Mouse (Mus musculus) spleen, postnatal 4 days (tissue): Measurements from ENCODE around the gene Pdzd8.

Experiments
- DNase-seq, 2 experiments: peaks; one replicate each; pipeline ENCODE4 v3.0.0; 2022; ENCODE audit warnings: low spot score in 2 of 2

Pdzd8 gene

DNA sequence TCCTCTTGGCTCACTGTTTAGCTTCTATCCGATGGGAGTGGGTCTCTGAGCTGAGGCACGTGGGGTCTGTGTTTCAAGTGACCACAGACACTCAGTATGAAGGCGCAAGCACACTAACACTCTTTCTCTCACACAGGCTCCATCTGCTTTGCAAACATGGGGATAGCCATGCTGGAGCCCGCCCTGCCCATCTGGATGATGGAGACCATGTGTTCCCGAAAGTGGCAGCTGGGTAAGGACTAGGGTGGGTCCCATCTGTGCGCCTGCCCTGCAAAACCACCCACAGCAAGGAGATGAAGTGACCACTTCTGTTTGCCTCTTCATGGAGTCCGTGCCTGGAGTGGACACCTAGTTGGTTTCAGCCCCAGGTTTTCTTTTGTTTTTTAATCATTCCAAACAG lies 69.2 kb downstream of the Pdzd8 start:
- no peak for DNase-seq

GRCm38 (mm10) chr19:59273190-59273589 lies 72.4 kb downstream of the Pdzd8 start:
- no peak for DNase-seq

GRCm38 (mm10) chr19:59267417-59267963 lies 78.1 kb downstream of the Pdzd8 start:
- no peak for DNase-seq

DNA sequence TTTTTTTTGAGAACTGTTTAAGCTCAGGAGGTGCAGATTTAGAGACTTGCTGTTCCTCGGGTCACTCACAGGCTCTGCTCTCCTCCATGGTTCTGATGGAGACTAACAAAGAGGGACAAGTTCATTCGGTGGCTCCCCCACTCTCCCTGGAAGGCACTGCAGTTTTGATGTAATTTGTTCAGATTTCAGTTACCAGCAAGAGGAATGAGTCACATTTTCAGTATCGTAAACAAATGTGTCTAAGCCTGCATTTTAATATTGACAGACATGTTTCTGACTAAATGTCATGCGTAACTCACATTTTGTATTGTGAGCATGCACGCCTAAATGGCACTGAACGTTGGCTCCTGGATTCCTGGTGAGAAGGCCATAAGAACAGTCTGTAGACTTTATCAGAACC lies 79.7 kb downstream of the Pdzd8 start:
- DNase-seq, result no peak

DNA sequence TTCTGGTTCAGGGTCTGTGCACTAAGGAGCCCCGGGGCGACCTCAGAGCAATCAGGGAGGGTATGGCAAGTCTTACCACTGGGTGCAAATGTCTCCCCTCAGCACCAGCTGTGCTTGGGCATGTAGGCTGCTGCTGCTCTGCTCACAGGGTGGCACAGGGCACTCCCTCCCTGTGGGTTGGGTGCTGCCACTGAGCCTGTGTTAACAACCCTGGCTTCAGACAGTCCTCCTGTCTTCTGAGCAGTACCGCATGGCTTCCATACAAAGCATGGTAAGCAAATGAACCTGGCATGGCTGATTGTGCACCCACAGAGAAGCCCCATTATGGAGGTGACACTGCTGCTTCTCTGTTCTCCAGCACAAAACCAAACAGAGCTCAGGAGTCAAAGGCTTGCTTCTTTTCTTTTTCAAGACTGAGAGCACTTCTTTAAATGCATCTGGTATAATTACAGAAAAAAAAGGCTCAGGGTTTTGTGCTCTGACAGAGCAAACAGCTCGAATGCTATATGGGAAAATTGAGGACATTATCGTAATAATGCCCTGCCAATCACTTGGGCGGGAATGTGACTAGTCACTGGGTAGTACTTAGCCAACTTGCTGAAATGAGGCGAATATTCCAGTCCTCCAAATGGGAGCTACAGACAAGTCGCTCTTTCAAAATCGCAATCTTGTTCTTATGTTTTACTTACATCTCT lies 80.6 kb downstream of the Pdzd8 start:
- DNase-seq, result no peak

DNA sequence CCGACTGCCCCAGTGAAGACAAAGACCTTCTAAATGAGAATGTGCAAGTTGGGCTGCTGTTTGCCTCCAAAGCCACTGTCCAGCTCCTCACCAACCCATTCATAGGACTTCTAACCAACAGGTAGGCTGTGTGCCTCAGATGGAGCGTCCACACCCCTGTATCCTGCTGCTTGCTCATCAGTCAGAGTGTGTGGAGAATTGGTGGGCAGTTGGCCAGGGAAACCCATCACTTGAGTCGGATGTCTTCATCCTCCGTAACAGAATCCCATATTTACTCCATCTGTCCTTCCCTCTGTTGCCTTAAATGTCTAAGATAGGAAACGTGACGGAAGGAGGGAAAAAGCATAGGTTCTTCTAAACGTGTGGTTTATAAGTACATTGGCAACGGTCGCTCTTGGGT lies 82.4 kb downstream of the Pdzd8 start:
- DNase-seq, result no peak

DNA sequence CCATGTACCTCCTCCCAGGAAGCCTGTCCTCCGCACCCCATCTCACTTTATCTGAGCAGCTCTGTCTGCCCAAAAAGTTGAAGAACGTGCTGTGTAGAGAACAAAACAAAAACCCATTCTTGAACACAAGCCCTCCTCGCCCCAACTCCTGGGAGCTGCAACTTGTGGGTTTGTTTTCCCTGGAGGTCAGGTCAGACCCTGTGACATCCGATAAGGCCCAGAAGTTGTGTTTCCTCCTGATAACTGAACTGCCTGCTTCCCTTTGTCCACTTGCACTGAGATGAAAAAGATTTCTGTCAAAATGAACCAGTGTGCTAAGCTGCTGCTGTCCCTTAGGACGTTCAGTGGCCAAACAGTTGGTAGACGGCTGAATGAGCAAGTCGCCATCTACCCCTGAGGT lies 84.0 kb downstream of the Pdzd8 start:
- no peak for DNase-seq

DNA sequence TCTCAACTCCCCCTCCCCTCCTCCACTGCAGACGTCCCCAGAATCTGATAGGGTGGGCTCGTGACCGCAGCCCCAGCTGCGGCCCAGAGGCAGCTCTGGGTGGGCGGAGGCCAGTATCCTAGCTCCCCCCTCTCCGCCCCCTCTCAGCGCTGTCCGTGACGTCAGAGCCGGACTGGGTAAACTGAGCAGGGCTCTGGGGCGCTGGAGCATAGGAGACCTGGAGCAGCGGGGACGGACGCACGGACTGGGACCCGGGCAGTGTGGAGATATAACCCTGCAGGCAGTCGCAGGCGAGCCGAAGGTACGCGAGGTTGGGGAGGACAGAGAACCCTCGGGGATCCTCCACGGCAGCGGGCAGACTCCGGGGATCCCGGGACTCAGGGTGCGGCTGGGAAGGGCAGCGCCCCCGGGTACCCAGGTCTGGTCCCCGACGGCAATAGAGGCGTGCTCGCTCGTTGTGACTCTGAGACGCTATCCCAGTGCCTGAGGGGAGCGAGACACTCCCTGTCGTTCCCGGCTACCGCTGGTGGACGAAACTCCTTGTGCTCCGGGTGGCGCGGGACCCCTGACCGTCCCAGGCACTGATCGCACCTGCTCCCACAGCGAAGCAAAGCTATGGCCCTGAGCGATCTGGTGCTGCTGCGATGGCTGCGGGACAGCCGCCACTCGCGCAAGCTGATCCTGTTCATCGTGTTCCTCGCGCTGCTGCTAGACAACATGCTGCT lies 84.7 kb downstream of the Pdzd8 start, which contains the start of gene Slc18a2:
Slc18a2 (plus strand) TSS at position 179 of the 725 bp plus-strand sequence.
- peak in 1 of 2 experiments; percentile 66 for DNase-seq

GRCm38 (mm10) chr19:59259633-59260032 lies 85.9 kb downstream of the Pdzd8 start:
- DNase-seq, result no peak

DNA sequence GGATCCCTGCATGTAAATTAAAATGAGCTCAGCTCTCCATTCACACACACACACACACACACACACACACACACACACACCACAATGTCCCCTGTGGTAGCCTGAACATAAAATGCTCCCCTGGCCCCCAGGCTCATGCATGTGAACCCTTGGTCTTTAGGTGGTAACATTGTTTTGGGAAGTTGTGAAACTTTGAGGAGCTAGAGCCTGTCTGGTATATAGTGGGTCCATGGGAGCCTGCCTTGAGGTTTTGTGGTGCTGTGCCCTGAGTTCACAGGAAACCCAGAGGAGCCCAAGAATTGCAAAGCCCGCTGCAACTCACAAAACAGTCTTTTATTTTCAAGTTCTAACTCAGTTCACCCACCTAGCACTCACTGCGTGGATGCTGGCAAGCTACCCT lies 92.9 kb downstream of the Pdzd8 start:
- no peak for DNase-seq

DNA sequence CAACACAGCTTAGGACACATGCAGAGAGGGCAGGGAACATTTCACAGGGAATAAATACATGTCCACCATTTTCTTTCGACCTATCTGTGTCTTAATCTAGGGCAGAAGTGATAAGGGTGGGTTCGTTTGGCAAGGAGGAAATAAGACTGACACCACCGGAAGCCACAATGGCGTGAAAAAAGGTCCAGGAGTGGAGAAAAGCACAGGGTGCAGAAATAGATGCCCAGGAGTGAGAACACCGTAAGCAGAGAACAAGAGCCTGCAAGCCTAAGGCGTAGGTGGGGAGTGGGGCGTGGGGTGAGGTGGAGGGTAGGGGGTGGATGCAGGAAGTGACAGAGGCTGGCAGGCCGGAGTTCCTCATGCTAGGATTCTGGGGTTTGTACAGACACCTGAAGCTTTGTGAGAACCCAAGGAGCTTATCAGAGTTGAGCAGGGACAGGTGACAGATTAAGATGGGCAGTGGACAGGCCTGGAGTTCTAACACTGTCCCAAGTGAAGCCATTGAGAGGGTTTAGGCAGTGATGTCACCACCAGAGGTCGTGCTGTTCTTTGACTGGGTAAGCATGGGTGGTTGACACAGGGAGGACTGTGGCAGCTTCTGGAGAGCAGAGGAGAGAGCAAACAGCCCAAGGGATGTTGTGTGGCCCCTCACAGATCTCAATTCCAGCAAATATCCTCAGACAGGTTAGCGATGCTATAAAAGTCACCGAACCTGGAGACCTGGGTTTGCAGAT lies 96.9 kb downstream of the Pdzd8 start:
- DNase-seq, result no peak

DNA sequence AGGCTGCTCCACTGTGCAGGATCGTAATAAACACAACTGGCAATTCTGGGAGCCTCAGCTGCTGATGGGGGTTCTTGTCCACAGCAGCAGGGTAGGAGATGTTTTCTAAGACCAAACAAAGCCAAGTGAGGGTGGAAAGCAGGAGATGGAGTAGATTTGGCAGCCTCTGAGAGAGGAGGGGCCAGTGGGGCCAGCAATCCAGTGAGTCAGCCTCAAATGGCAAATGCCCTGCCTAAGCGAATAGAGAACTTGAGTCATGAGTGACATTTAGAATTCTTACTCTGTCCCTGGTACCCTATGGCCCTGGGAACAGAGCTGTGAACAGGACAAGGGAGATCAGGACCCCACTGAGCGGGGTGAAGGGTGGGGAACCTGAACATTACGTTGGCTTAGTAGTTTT lies 97.4 kb downstream of the Pdzd8 start:
- DNase-seq, result no peak
